Mouse (Mus musculus) adrenal gland, postnatal 25 days (tissue): Measurements from ENCODE around the gene Prmt9. TPM values are rescaled to one million over a fixed set of nuclear protein-coding genes. Genes with fewer than 3 reads are reported as not detected.

Source experiments
- DNase-seq: peaks from one replicate; pipeline ENCODE4 v3.0.0; 2021; ENCODE audit warnings: mixed read lengths
- long read RNA-seq: library from polyadenylated mRNA; stranded (forward); transcript quantifications from one replicate; pipeline ENCODE4 v2.0.0, GENCODE M21; 2021
- total RNA-seq: library from RNA; stranded (reverse); gene quantifications from 2 replicates; pipeline ENCODE4 v1.2.3, GENCODE M21; 2021

Gene Prmt9
- 20.2 and 21.3 TPM in 2 replicates for total RNA-seq
- long read RNA-seq, transcript Prmt9-201 (12 exons, 2,781 nt): major isoform, 27 of 33 reads
- long read RNA-seq, partial matches to known transcripts: 1 of 33 reads
- long read RNA-seq, other reads (novel, unspliced or antisense): 5 of 33 reads

- peak; percentile 95 for DNase-seq
Observed at GRCm38 (mm10) chr8:77549121-77549706, at the start of gene Prmt9. Prmt9 (plus strand) TSS chr8:77549397.

- no peak for DNase-seq
Observed at GRCm38 (mm10) chr8:77500264-77500663, 48.9 kb upstream of the Prmt9 start.

GRCm38 (mm10) chr8:77501131-77501530 lies 48.1 kb upstream of the Prmt9 start:
- DNase-seq: no peak

GRCm38 (mm10) chr8:77502547-77502946 lies 46.6 kb upstream of the Prmt9 start:
- DNase-seq: no peak

GRCm38 (mm10) chr8:77506539-77506938 lies 42.7 kb upstream of the Prmt9 start:
- DNase-seq: no peak

- DNase-seq: no peak
Observed at GRCm38 (mm10) chr8:77507510-77508035, 41.6 kb upstream of the Prmt9 start.

- no peak for DNase-seq
Observed at GRCm38 (mm10) chr8:77509044-77509443, 40.2 kb upstream of the Prmt9 start.

- DNase-seq: no peak
Observed at GRCm38 (mm10) chr8:77510426-77510825, 38.8 kb upstream of the Prmt9 start.

GRCm38 (mm10) chr8:77511750-77512493 lies 37.3 kb upstream of the Prmt9 start:
- DNase-seq: no peak

- no peak for DNase-seq
Observed at GRCm38 (mm10) chr8:77515201-77515600, 34.0 kb upstream of the Prmt9 start.

- DNase-seq: no peak
Observed at GRCm38 (mm10) chr8:77515786-77516185, 33.4 kb upstream of the Prmt9 start.

- no peak for DNase-seq
Observed at GRCm38 (mm10) chr8:77516845-77517244, 32.4 kb upstream of the Prmt9 start.

- peak; percentile 88 for DNase-seq
Observed at GRCm38 (mm10) chr8:77517301-77518200, 31.6 kb upstream of the Prmt9 start, which contains the start of gene Arhgap10. Arhgap10 (minus strand) TSS chr8:77517953.

- no peak for DNase-seq
Observed at GRCm38 (mm10) chr8:77518201-77519115, 30.7 kb upstream of the Prmt9 start.

GRCm38 (mm10) chr8:77520601-77521000 lies 28.6 kb upstream of the Prmt9 start:
- DNase-seq: no peak

- no peak for DNase-seq
Observed at GRCm38 (mm10) chr8:77521028-77521785, 28.0 kb upstream of the Prmt9 start.

- DNase-seq: no peak
Observed at GRCm38 (mm10) chr8:77522984-77523383, 26.2 kb upstream of the Prmt9 start.

- DNase-seq: peak; percentile 13
Observed at GRCm38 (mm10) chr8:77524018-77524615, 25.1 kb upstream of the Prmt9 start.

- DNase-seq: no peak
Observed at GRCm38 (mm10) chr8:77524906-77525305, 24.3 kb upstream of the Prmt9 start.

GRCm38 (mm10) chr8:77526130-77526529 lies 23.1 kb upstream of the Prmt9 start:
- DNase-seq: no peak
